Mouse (Mus musculus): ENCODE data around the gene Zbtb21.

DNA sequence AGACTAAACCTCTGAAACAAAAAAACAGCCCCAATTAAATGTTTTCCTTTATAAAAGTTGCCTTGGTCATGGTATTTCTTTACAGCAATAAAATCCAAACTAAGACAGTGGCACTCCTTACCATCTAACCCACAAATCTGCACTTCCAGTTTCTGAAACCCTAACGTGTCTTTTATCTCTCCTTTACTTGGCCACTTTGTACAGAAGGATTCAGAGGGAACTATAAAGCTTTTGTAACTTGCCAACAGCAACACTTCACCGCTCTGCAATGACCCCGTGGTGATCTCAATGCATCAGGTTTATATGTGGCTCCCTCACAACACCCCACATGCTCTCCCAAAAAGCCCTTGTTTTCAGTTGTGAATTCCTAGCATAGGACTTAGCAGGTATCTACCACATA lies 2.1 kb downstream of the Zbtb21 start:
- TF ChIP-seq HCFC1 (IDR thresholded peaks at IDR 0.05; ENCODE audit: borderline replicate concordance, insufficient read depth, low read length): no peak
- no peak for TF ChIP-seq MAFK (IDR thresholded peaks at IDR 0.05; ENCODE audit: insufficient read depth, low read depth, low read length)

Data from ES-E14 (cell line).